Mouse (Mus musculus): Measurements from ENCODE around the gene Smc5. TPM values are rescaled to one million over a fixed set of nuclear protein-coding genes. Genes with fewer than 3 reads are reported as not detected.

The Smc5 gene
- polyA plus RNA-seq, 1 experiment from 2014 or later = 26.5 TPM

DNA sequence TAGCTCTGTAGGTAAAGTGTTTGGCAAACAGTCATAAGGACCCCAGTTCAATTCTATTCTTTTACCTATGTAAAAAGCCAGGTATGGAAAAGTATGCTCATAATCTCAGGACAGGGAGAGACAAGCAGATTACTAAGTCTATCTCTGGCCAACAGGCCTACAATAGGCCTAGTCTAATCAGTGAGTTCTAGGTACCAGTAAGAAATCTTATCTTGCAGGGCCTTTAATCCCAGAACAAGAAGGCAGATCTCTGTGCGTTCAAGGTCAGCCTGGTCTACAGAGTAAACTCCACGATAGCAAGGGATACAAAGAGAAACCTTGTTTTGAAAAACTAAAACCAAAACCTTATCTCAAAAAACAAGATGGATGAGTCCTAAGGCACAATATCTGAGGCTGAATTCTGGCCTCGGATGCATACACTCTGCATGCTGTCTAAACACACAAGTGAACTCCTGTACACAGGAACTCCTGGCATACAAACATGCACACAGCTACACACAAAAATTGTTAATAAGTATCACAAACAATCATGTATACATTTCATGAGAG lies 70.1 kb downstream of the Smc5 start:
- peaks cover 14% of the 10 kb centered on the region for H3K36me3 ChIP-seq (ENCODE audit: control insufficient read depth, insufficient read depth, low read length)
- WGBS = 80% methylated on average over 3 of the region's 3 CpGs

GRCm38 (mm10) chr19:23202106-23202505 lies 71.6 kb downstream of the Smc5 start:
- Histone ChIP-seq H3K4me2 (ENCODE audit: low read depth, low read length) (no peak overlapping the region), H3K4me1 (ENCODE audit: control insufficient read depth, insufficient read depth, low read length) (no peaks in the 10 kb centered on the region), H3K27me3 (ENCODE audit: control insufficient read depth, insufficient read depth, low read length) (no peaks in the 10 kb centered on the region), H3K4me3 (replicated peaks; ENCODE audit: low read length) (no peak overlapping the region), H3K27ac (ENCODE audit: low read length) (no peak overlapping the region), H3K9me3 (replicated peaks; ENCODE audit: control insufficient read depth, low read length) (no peaks in the 10 kb centered on the region), H3K36me3 (ENCODE audit: control insufficient read depth, insufficient read depth, low read length) (peaks cover 14% of the 10 kb centered on the region), H3K9ac (ENCODE audit: low read length) (no peak overlapping the region)
- WGBS = 96% methylated on average over 5 of the region's 5 CpGs
- ATAC-seq (ENCODE audit: insufficient read depth, low FRiP score) = no peak

More for the DNA sequence above, 70.1 kb downstream of the Smc5 start:
- Histone ChIP-seq H3K4me3 (replicated peaks; ENCODE audit: low read length) (no peak overlapping the region), H3K9ac (ENCODE audit: low read length) (no peak overlapping the region), H3K9me3 (replicated peaks; ENCODE audit: control insufficient read depth, low read length) (no peaks in the 10 kb centered on the region), H3K4me1 (ENCODE audit: control insufficient read depth, insufficient read depth, low read length) (no peaks in the 10 kb centered on the region), H3K4me2 (ENCODE audit: low read depth, low read length) (no peak overlapping the region), H3K27ac (ENCODE audit: low read length) (no peak overlapping the region), H3K27me3 (ENCODE audit: control insufficient read depth, insufficient read depth, low read length) (no peaks in the 10 kb centered on the region)
- no peak for ATAC-seq (ENCODE audit: insufficient read depth, low FRiP score)

DNA sequence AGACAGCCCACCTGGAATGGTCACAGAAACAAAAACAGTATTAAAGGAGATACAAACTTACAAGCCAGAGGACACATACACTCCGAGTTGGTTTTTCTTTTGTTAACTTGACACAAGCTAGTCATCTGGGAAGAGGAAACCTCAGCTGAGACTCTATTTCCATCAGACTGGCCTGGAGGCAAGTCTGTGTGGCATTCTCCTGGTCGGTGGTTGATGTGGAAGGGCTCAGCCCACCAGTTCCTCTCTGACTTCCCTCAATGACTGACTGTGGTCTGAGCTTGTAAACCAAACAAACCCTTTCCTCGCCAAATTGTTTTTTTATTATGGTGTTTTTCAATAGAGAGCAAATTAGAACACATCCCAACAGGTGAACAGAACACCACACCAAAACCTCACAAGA lies 80.6 kb downstream of the Smc5 start:
- H3K4me3 ChIP-seq (replicated peaks; ENCODE audit: low read length) = no peak overlapping the region
- 70% methylated on average over 3 of the region's 3 CpGs for WGBS
- no peaks in the 10 kb centered on the region for H3K36me3 ChIP-seq (ENCODE audit: control insufficient read depth, insufficient read depth, low read length)
- H3K4me1 ChIP-seq (ENCODE audit: control insufficient read depth, insufficient read depth, low read length) = no peaks in the 10 kb centered on the region
- H3K27me3 ChIP-seq (ENCODE audit: control insufficient read depth, insufficient read depth, low read length) = no peaks in the 10 kb centered on the region
- no peak overlapping the region for H3K4me2 ChIP-seq (ENCODE audit: low read depth, low read length)
- no peaks in the 10 kb centered on the region for H3K9me3 ChIP-seq (replicated peaks; ENCODE audit: control insufficient read depth, low read length)
- H3K27ac ChIP-seq (ENCODE audit: low read length) = no peak overlapping the region
- ATAC-seq (ENCODE audit: insufficient read depth, low FRiP score) = no peak
- no peak overlapping the region for H3K9ac ChIP-seq (ENCODE audit: low read length)

- Histone ChIP-seq H3K9me3 (replicated peaks; ENCODE audit: control insufficient read depth, low read length) (no peaks in the 10 kb centered on the region), H3K4me3 (replicated peaks; ENCODE audit: low read length) (no peak overlapping the region), H3K36me3 (ENCODE audit: control insufficient read depth, insufficient read depth, low read length) (no peaks in the 10 kb centered on the region), H3K4me2 (ENCODE audit: low read depth, low read length) (no peak overlapping the region), H3K27ac (ENCODE audit: low read length) (no peak overlapping the region), H3K9ac (ENCODE audit: low read length) (no peak overlapping the region), H3K4me1 (ENCODE audit: control insufficient read depth, insufficient read depth, low read length) (no peaks in the 10 kb centered on the region), H3K27me3 (ENCODE audit: control insufficient read depth, insufficient read depth, low read length) (no peaks in the 10 kb centered on the region)
- no peak for ATAC-seq (ENCODE audit: insufficient read depth, low FRiP score)
- WGBS = 91% methylated on average over 6 of the region's 6 CpGs
These were observed 82.2 kb downstream of the Smc5 start for GRCm38 (mm10) chr19:23191486-23191885.

GRCm38 (mm10) chr19:23189744-23190143 lies 84.0 kb downstream of the Smc5 start:
- no peak overlapping the region for H3K4me2 ChIP-seq (ENCODE audit: low read depth, low read length)

DNA sequence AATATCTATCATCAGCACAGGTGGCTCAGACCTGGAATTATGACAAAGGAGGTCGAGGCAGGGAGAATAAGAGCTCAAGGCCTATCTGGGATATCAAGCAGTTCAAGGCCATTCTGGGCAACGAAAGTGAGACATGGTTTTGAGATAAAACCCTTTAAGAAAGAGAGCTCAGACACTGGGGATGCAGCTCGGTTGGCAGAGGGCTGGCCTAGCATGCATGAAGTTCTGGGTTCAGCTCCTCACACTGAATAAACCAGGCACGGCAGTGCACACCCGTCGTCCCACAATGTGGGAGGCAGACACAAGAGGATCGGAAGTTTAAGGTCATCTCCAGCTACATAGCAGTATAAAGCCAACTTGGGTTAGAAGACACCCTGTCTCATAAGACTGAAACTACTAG lies 84.7 kb downstream of the Smc5 start:
- no peak for ATAC-seq (ENCODE audit: insufficient read depth, low FRiP score)

More at GRCm38 (mm10) chr19:23189744-23190143, 84.0 kb downstream of the Smc5 start:
- 77% methylated on average over 1 of the region's 1 CpGs for WGBS
- Histone ChIP-seq H3K27me3 (ENCODE audit: control insufficient read depth, insufficient read depth, low read length) (no peaks in the 10 kb centered on the region), H3K9ac (ENCODE audit: low read length) (no peak overlapping the region), H3K4me3 (replicated peaks; ENCODE audit: low read length) (no peak overlapping the region), H3K36me3 (ENCODE audit: control insufficient read depth, insufficient read depth, low read length) (no peaks in the 10 kb centered on the region), H3K4me1 (ENCODE audit: control insufficient read depth, insufficient read depth, low read length) (no peaks in the 10 kb centered on the region), H3K9me3 (replicated peaks; ENCODE audit: control insufficient read depth, low read length) (no peaks in the 10 kb centered on the region), H3K27ac (ENCODE audit: low read length) (no peak overlapping the region)
- no peak for ATAC-seq (ENCODE audit: insufficient read depth, low FRiP score)

GRCm38 (mm10) chr19:23187732-23188131 lies 86.0 kb downstream of the Smc5 start:
- Histone ChIP-seq H3K4me3 (replicated peaks; ENCODE audit: low read length) (no peak overlapping the region), H3K27ac (ENCODE audit: low read length) (no peak overlapping the region), H3K9me3 (replicated peaks; ENCODE audit: control insufficient read depth, low read length) (no peaks in the 10 kb centered on the region), H3K9ac (ENCODE audit: low read length) (no peak overlapping the region), H3K27me3 (ENCODE audit: control insufficient read depth, insufficient read depth, low read length) (no peaks in the 10 kb centered on the region), H3K4me2 (ENCODE audit: low read depth, low read length) (no peak overlapping the region), H3K36me3 (ENCODE audit: control insufficient read depth, insufficient read depth, low read length) (no peaks in the 10 kb centered on the region), H3K4me1 (ENCODE audit: control insufficient read depth, insufficient read depth, low read length) (no peaks in the 10 kb centered on the region)
- ATAC-seq (ENCODE audit: insufficient read depth, low FRiP score) = no peak
- WGBS = 82% methylated on average over 6 of the region's 6 CpGs

More for the DNA sequence above, 84.7 kb downstream of the Smc5 start:
- Histone ChIP-seq H3K27me3 (ENCODE audit: control insufficient read depth, insufficient read depth, low read length) (no peaks in the 10 kb centered on the region), H3K4me2 (ENCODE audit: low read depth, low read length) (no peak overlapping the region), H3K9me3 (replicated peaks; ENCODE audit: control insufficient read depth, low read length) (no peaks in the 10 kb centered on the region), H3K36me3 (ENCODE audit: control insufficient read depth, insufficient read depth, low read length) (no peaks in the 10 kb centered on the region), H3K9ac (ENCODE audit: low read length) (no peak overlapping the region), H3K27ac (ENCODE audit: low read length) (no peak overlapping the region), H3K4me3 (replicated peaks; ENCODE audit: low read length) (no peak overlapping the region), H3K4me1 (ENCODE audit: control insufficient read depth, insufficient read depth, low read length) (no peaks in the 10 kb centered on the region)
- 87% methylated on average over 7 of the region's 7 CpGs for WGBS

DNA sequence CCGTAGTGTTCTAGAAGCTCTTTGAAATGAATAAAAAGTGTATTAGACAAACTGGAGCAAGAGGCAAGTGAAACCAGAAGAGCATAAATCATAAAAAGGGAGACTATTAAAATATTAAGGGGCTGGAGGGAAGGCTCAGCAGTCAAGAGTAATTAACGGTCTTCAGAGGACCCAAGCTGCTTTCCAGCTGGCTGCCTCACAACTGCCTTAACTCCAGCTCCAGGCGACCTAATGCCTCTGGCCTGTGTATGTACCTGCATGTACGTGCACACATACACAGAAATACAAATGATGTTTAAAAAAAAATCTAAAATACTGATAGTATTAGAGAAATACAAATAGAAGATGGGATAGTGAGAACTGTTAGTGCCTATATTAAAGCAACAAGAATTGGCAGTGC lies 89.6 kb downstream of the Smc5 start:
- H3K9me3 ChIP-seq (replicated peaks; ENCODE audit: control insufficient read depth, low read length) = no peaks in the 10 kb centered on the region
- ATAC-seq (ENCODE audit: insufficient read depth, low FRiP score) = no peak
- no peak overlapping the region for H3K27ac ChIP-seq (ENCODE audit: low read length)
- no peaks in the 10 kb centered on the region for H3K27me3 ChIP-seq (ENCODE audit: control insufficient read depth, insufficient read depth, low read length)
- H3K36me3 ChIP-seq (ENCODE audit: control insufficient read depth, insufficient read depth, low read length) = no peaks in the 10 kb centered on the region
- no peaks in the 10 kb centered on the region for H3K4me1 ChIP-seq (ENCODE audit: control insufficient read depth, insufficient read depth, low read length)
- no peak overlapping the region for H3K9ac ChIP-seq (ENCODE audit: low read length)
- no peak overlapping the region for H3K4me3 ChIP-seq (replicated peaks; ENCODE audit: low read length)
- 56% methylated on average over 4 of the region's 4 CpGs for WGBS
- H3K4me2 ChIP-seq (ENCODE audit: low read depth, low read length) = no peak overlapping the region

DNA sequence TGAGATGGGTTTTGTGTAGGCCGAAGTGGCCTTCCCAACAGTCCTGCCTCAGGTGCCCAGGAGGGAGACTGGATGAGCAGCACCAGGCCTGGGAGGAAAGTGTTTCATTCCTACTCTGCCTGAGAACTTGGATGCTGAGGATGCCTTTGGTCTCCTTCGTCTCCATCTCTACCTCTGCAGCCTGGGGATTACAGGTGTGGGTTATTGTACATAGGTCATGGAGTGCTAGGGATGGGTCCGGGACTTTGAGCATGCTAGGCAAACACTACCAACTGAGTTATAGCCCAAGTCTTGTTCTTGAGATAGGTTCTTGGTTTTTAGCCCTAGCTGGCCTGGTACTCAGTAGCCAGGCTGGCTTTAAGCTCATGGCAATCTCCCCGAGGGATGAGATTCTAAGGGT lies 90.2 kb downstream of the Smc5 start:
- no peak overlapping the region for H3K4me3 ChIP-seq (replicated peaks; ENCODE audit: low read length)
- no peak overlapping the region for H3K4me2 ChIP-seq (ENCODE audit: low read depth, low read length)
- no peak overlapping the region for H3K27ac ChIP-seq (ENCODE audit: low read length)
- no peak for ATAC-seq (ENCODE audit: insufficient read depth, low FRiP score)
- H3K36me3 ChIP-seq (ENCODE audit: control insufficient read depth, insufficient read depth, low read length) = no peaks in the 10 kb centered on the region
- H3K9me3 ChIP-seq (replicated peaks; ENCODE audit: control insufficient read depth, low read length) = no peaks in the 10 kb centered on the region
- no peaks in the 10 kb centered on the region for H3K27me3 ChIP-seq (ENCODE audit: control insufficient read depth, insufficient read depth, low read length)
- WGBS = 91% methylated on average over 4 of the region's 4 CpGs
- H3K9ac ChIP-seq (ENCODE audit: low read length) = no peak overlapping the region
- H3K4me1 ChIP-seq (ENCODE audit: control insufficient read depth, insufficient read depth, low read length) = no peaks in the 10 kb centered on the region

GRCm38 (mm10) chr19:23178533-23178932 lies 95.2 kb downstream of the Smc5 start:
- no peaks in the 10 kb centered on the region for H3K27me3 ChIP-seq (ENCODE audit: control insufficient read depth, insufficient read depth, low read length)
- 90% methylated on average over 3 of the region's 3 CpGs for WGBS
- no peaks in the 10 kb centered on the region for H3K4me1 ChIP-seq (ENCODE audit: control insufficient read depth, insufficient read depth, low read length)
- H3K9me3 ChIP-seq (replicated peaks; ENCODE audit: control insufficient read depth, low read length) = no peaks in the 10 kb centered on the region
- H3K27ac ChIP-seq (ENCODE audit: low read length) = no peak overlapping the region
- H3K36me3 ChIP-seq (ENCODE audit: control insufficient read depth, insufficient read depth, low read length) = no peaks in the 10 kb centered on the region
- no peak for ATAC-seq (ENCODE audit: insufficient read depth, low FRiP score)
- no peak overlapping the region for H3K9ac ChIP-seq (ENCODE audit: low read length)
- no peak overlapping the region for H3K4me3 ChIP-seq (replicated peaks; ENCODE audit: low read length)
- no peak overlapping the region for H3K4me2 ChIP-seq (ENCODE audit: low read depth, low read length)
